Mouse (Mus musculus) thymus, adult 2 months (tissue): Measurements from ENCODE around the gene Spats2l.

Experiments
- CTCF ChIP-seq: fragments of 200-500 bp; IDR thresholded peaks from 2 replicates; pipeline ENCODE4 v1.5.1; 2012; ENCODE audit warnings: mild to moderate bottlenecking, control low read depth, low read length, moderate library complexity, borderline replicate concordance; ENCODE audit not compliant: control insufficient read depth, poor library complexity, insufficient read depth; ENCODE audit errors: extremely low read depth
- POLR2A ChIP-seq: fragments of 200-500 bp; IDR thresholded peaks from 2 replicates; pipeline ENCODE4 v1.6.1; 2012; ENCODE audit warnings: mild to moderate bottlenecking, low read length, control low read depth, moderate library complexity; ENCODE audit not compliant: control insufficient read depth, poor library complexity, insufficient read depth; ENCODE audit errors: extremely low read depth

DNA sequence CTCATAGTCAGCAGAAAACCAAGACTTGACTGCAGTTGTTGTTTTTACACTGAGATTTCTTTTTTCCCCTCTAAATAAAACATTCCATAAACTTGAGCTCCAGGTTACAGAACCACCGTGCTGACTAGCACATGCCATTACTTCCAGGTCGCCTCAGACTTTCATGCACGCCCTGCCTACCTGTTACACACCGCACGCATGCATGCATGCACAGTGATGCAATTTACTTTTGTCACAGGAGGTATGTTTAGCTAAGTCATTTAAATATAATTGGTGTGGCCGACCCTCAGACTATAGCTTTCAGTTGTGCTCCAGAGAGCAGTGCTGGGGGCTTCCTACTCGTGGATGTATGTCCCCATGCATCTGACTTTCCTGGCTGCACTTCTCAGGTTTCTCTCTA lies 167.1 kb downstream of the Spats2l start:
- TF ChIP-seq POLR2A (no peak), CTCF (no peak)
